Mouse (Mus musculus) left cerebral cortex, adult 9 months (tissue): ENCODE data around the gene Slc39a9.
A peak's percentile ranks its signal among the peaks of the same experiment; 100 is the strongest.

Experiments used
- DNase-seq, 2 experiments: peaks; one replicate each; pipeline ENCODE4 v3.0.0; 2022; ENCODE audit warnings: low spot score in 2 of 2

Slc39a9 gene

GRCm38 (mm10) chr12:80715915-80716314, 72.2 kb downstream of the Slc39a9 start:
- DNase-seq = no peak

- DNase-seq = no peak
Measured at GRCm38 (mm10) chr12:80719141-80719540, 75.5 kb downstream of the Slc39a9 start.

- DNase-seq = no peak
Measured at GRCm38 (mm10) chr12:80720507-80720906, 76.8 kb downstream of the Slc39a9 start.

GRCm38 (mm10) chr12:80721458-80721857, 77.8 kb downstream of the Slc39a9 start:
- DNase-seq = no peak

GRCm38 (mm10) chr12:80724853-80725559, 81.3 kb downstream of the Slc39a9 start:
- peak in 1 of 2 experiments; percentile 83 for DNase-seq

GRCm38 (mm10) chr12:80728207-80728606, 84.5 kb downstream of the Slc39a9 start:
- DNase-seq = no peak

GRCm38 (mm10) chr12:80728814-80729213, 85.1 kb downstream of the Slc39a9 start:
- no peak for DNase-seq

- DNase-seq = no peak
Measured at GRCm38 (mm10) chr12:80729758-80730530, 86.3 kb downstream of the Slc39a9 start.

GRCm38 (mm10) chr12:80730567-80730966, 86.9 kb downstream of the Slc39a9 start:
- DNase-seq = peak; percentile 37 to 68
